Mouse (Mus musculus) brain, adult 10 weeks (tissue): Measurements from ENCODE around the gene Ppt1. TPM values are rescaled to one million over a fixed set of nuclear protein-coding genes. Genes with fewer than 3 reads are reported as not detected.

Experiments used
- polyA plus RNA-seq: library from polyadenylated mRNA; stranded (reverse); fragments of 350-450 nt; fragmentation: Illumina TruSeq; extraction: RNeasy Lipid Tissue Mini Kit (QIAGEN cat#74804); gene quantifications from one replicate; pipeline ENCODE4 v1.2.3, GENCODE M21; 2015; ENCODE audit warnings: low read depth, low replicate concordance

Ppt1 gene
- polyA plus RNA-seq: 144 TPM

GRCm38 (mm10) chr4:122835530-122836402, at the start of gene Ppt1:
Ppt1 (plus strand) TSS chr4:122836242.

GRCm38 (mm10) chr4:122885768-122886578, 49.9 kb downstream of the Ppt1 start, which contains the start of gene Cap1:
Cap1 (minus strand) TSS chr4:122886056.

Other genes starting within 250 kb of the Ppt1 start
- not detected for gene 9530002B09Rik, start 147.0 kb upstream of the Ppt1 start, polyA plus RNA-seq
- 235 TPM for gene Cap1, start 49.8 kb downstream of the Ppt1 start, polyA plus RNA-seq
- 22.5 TPM for gene Mfsd2a, start 124.9 kb downstream of the Ppt1 start, polyA plus RNA-seq
- gene Mycl, start 159.4 kb downstream of the Ppt1 start, polyA plus RNA-seq: 6.7 TPM
- 14.4 TPM for gene Trit1, start 180.4 kb downstream of the Ppt1 start, polyA plus RNA-seq